Comparison of ENCODE assay signal across 19 mouse cellular contexts in the genomic region with DNA sequence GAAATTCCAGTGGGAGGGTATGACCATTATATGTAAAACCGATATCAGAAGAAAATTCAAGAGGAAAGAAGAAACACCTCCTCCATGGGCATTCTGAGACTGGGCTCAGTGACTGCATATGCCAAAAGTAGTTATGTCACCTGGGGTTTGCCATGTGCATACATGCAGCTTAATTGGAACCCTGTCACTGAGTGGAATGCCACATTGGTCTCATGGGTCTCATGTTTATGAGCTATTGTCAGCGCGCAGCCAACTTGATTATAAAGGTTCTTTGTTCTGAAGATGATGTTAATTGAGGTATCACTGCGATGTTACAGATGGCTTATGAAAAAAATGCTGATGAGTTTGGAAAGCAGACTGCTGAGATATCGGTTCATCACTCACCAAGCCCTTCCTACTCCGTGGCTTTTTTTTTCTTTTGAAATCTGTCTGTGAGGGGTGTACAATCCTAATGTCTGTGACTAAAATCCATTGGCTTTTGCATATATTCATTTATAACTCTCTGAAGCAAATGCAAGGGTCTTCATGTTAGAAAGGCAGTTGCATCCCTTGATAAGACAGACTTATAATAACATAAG. TPM values are rescaled to one million over a fixed set of nuclear protein-coding genes. Genes with fewer than 3 reads are reported as not detected.
DNase-seq lines count a peak whose midpoint lies in the region; ATAC-seq and TF ChIP-seq lines count a peak whose summit lies in the region.
"Had no signal": no experiment of that assay in that cellular context is flagged by ENCODE, and none has a peak within 500 bp of the region (broad histone marks: within the 10 kb centered on the region; RNA-seq: fewer than 3 reads in every experiment).

No protein-coding gene starts in this region.

- H3K9me3 ChIP-seq in forebrain, postnatal 0 days (ENCODE audit: low read length), result no peaks in the 10 kb centered on the region
- no peaks in the 10 kb centered on the region for H3K9me3 ChIP-seq in forebrain, embryonic 11.5 days (ENCODE audit: control insufficient read depth, low read length)
- no peaks in the 10 kb centered on the region for H3K9me3 ChIP-seq in hindbrain, embryonic 13.5 days
- no peaks in the 10 kb centered on the region for H3K9me3 ChIP-seq in midbrain, postnatal 0 days (ENCODE audit: low read length)
- H3K9me3 ChIP-seq: stomach, embryonic 15.5 days had no signal

- peak; percentile 34; the same call in 1 of the 2 replicates for ATAC-seq in forebrain, postnatal 0 days
- ATAC-seq in forebrain, embryonic 11.5 days (replicated peaks; ENCODE audit: low FRiP score), result no peak
- ATAC-seq in hindbrain, embryonic 13.5 days (ENCODE audit: low FRiP score), result peak; percentile 89
- ATAC-seq in midbrain, postnatal 0 days (ENCODE audit: low FRiP score), result no peak
- ATAC-seq in frontal cortex, adult (ENCODE audit: low TSS enrichment), result no peak
- ATAC-seq: lung, postnatal 0 days; Patski had no signal

- H3K4me1 ChIP-seq in forebrain, postnatal 0 days (ENCODE audit: insufficient read depth), result no peaks in the 10 kb centered on the region
- no peaks in the 10 kb centered on the region for H3K4me1 ChIP-seq in forebrain, embryonic 11.5 days (replicated peaks; ENCODE audit: control insufficient read depth, insufficient read depth, low read length)
- H3K4me1 ChIP-seq in hindbrain, embryonic 13.5 days (replicated peaks), result 0 out of 2 replicates have a peak, but pooled peaks cover 4% of the 10 kb centered on the region
- no peaks in the 10 kb centered on the region for H3K4me1 ChIP-seq in midbrain, postnatal 0 days (ENCODE audit: insufficient read depth, low read length)
- H3K4me1 ChIP-seq: stomach, embryonic 15.5 days had no signal

- no peak overlapping the region for H3K27ac ChIP-seq in forebrain, postnatal 0 days (ENCODE audit: low read depth, low read length)
- no peak overlapping the region for H3K27ac ChIP-seq in forebrain, embryonic 11.5 days (ENCODE audit: low read depth, low read length)
- no peak overlapping the region for H3K27ac ChIP-seq in hindbrain, embryonic 13.5 days
- no peak overlapping the region for H3K27ac ChIP-seq in midbrain, postnatal 0 days (ENCODE audit: low read depth, low read length)
- H3K27ac ChIP-seq: kidney, postnatal 0 days; stomach, embryonic 15.5 days had no signal

- H3K4me2 ChIP-seq in forebrain, postnatal 0 days (ENCODE audit: low read depth), result no peak overlapping the region
- H3K4me2 ChIP-seq in forebrain, embryonic 11.5 days (ENCODE audit: low read depth, low read length, severe bottlenecking), result no peak overlapping the region
- no peak overlapping the region for H3K4me2 ChIP-seq in hindbrain, embryonic 13.5 days
- H3K4me2 ChIP-seq in midbrain, postnatal 0 days (ENCODE audit: low read depth, low read length, poor library complexity, severe bottlenecking), result no peak overlapping the region
- H3K4me2 ChIP-seq: stomach, embryonic 15.5 days had no signal

- no peaks in the 10 kb centered on the region for H3K36me3 ChIP-seq in forebrain, postnatal 0 days (ENCODE audit: insufficient read depth)
- no peaks in the 10 kb centered on the region for H3K36me3 ChIP-seq in forebrain, embryonic 11.5 days (ENCODE audit: control insufficient read depth, insufficient read depth, low read length)
- no peaks in the 10 kb centered on the region for H3K36me3 ChIP-seq in hindbrain, embryonic 13.5 days
- H3K36me3 ChIP-seq in midbrain, postnatal 0 days (ENCODE audit: insufficient read depth, low read length), result no peaks in the 10 kb centered on the region
- H3K36me3 ChIP-seq: stomach, embryonic 15.5 days had no signal

- no peak overlapping the region for H3K4me3 ChIP-seq in forebrain, postnatal 0 days (ENCODE audit: low read depth, low read length)
- no peak overlapping the region for H3K4me3 ChIP-seq in forebrain, embryonic 11.5 days (ENCODE audit: low read depth, low read length)
- H3K4me3 ChIP-seq in hindbrain, embryonic 13.5 days, result no peak overlapping the region
- H3K4me3 ChIP-seq in midbrain, postnatal 0 days (ENCODE audit: low read depth, low read length), result no peak overlapping the region
- H3K4me3 ChIP-seq: stomach, embryonic 15.5 days had no signal

- no peaks in the 10 kb centered on the region for H3K27me3 ChIP-seq in forebrain, postnatal 0 days (ENCODE audit: insufficient read depth, low read length)
- H3K27me3 ChIP-seq in forebrain, embryonic 11.5 days (ENCODE audit: control insufficient read depth, insufficient read depth, low read length), result no peaks in the 10 kb centered on the region
- no peaks in the 10 kb centered on the region for H3K27me3 ChIP-seq in hindbrain, embryonic 13.5 days
- no peaks in the 10 kb centered on the region for H3K27me3 ChIP-seq in midbrain, postnatal 0 days (ENCODE audit: insufficient read depth, low read length)
- H3K27me3 ChIP-seq: Patski; stomach, embryonic 15.5 days had no signal

- TF ChIP-seq POLR2A in brain, embryonic 14.5 days (IDR thresholded peaks at IDR 0.05; ENCODE audit: borderline replicate concordance, extremely low read depth, insufficient read depth, insufficient read length, poor library complexity, severe bottlenecking), result no peak

- DNase-seq in forebrain, postnatal 0 days, result peak; percentile 3
- no peak for DNase-seq in forebrain, embryonic 11.5 days (ENCODE audit: low spot score)
- peak; percentile 67 for DNase-seq in brain, embryonic 14.5 days (ENCODE audit: low read depth)
- peak; percentile 74 for DNase-seq in midbrain, postnatal 0 days (ENCODE audit: low spot score)
- DNase-seq in layer of hippocampus, postnatal 10 days (ENCODE audit: low spot score in 2 of 2), result no peak
- no peak for DNase-seq in gastrocnemius, postnatal 4 days (ENCODE audit: low spot score in 2 of 2)
- DNase-seq: adrenal gland, postnatal 10 days; cerebellum, adult 11-12 months; gastrocnemius, postnatal 25 days; kidney, adult 11 months; liver; thymus, adult 2 months had no signal

- no peak overlapping the region for H3K9ac ChIP-seq in forebrain, postnatal 0 days
- H3K9ac ChIP-seq in forebrain, embryonic 11.5 days (ENCODE audit: low read length), result no peak overlapping the region
- no peak overlapping the region for H3K9ac ChIP-seq in hindbrain, embryonic 13.5 days
- no peak overlapping the region for H3K9ac ChIP-seq in midbrain, postnatal 0 days (replicated peaks; ENCODE audit: low read length, poor library complexity, severe bottlenecking)
- H3K9ac ChIP-seq: stomach, embryonic 15.5 days had no signal

- 57% methylated on average over 6 of the region's 6 CpGs for WGBS in forebrain, postnatal 0 days
- 87% methylated on average over 6 of the region's 6 CpGs for WGBS in forebrain, embryonic 11.5 days
- 54% methylated on average over 6 of the region's 6 CpGs for WGBS in hindbrain, embryonic 13.5 days
- 61% methylated on average over 6 of the region's 6 CpGs for WGBS in midbrain, postnatal 0 days

- no peak for TF ChIP-seq CTCF in forebrain, postnatal 0 days (IDR thresholded peaks at IDR 0.05; ENCODE audit: low read depth)
- no peak for TF ChIP-seq CTCF in brain, embryonic 14.5 days (IDR thresholded peaks at IDR 0.05; ENCODE audit: borderline replicate concordance, extremely low read depth, insufficient read depth, insufficient read length)
- TF ChIP-seq CTCF in midbrain, postnatal 0 days (IDR thresholded peaks at IDR 0.05), result no peak

RNA-seq across cellular contexts. Expression of gene Trp63, which starts 52.3 kb away (rescaled TPM):
- 0.14 and 0.23 TPM in 2 replicates for total RNA-seq in forebrain, postnatal 0 days (2014; rRNA removed)
- polyA plus RNA-seq in forebrain, postnatal 0 days (2015; fragmentation: Nextera tagmentation; extraction: Ambion mirVana), result 0.15 and 0.23 TPM in 2 replicates
- polyA plus RNA-seq in forebrain, embryonic 11.5 days (2014; fragmentation: Nextera tagmentation; extraction: Ambion mirVana), result 2.7 and 4.7 TPM in 2 replicates
- 1.9 and 2.2 TPM in 2 replicates for polyA plus RNA-seq in brain, embryonic 14.5 days (2012; rRNA removed)
- 0.18 and 0.21 TPM in 2 replicates for polyA plus RNA-seq in hindbrain, embryonic 13.5 days (2015; fragmentation: Nextera tagmentation; extraction: Ambion mirVana)
- 0.09 and 0.55 TPM in 2 replicates for total RNA-seq in midbrain, postnatal 0 days (2014; rRNA removed)
- 0.10 and 0.16 TPM in 2 replicates for polyA plus RNA-seq in midbrain, postnatal 0 days (2015; fragmentation: Nextera tagmentation; extraction: Ambion mirVana)
- 1 to 10 TPM; 1.5 to 1.7 TPM for total RNA-seq in layer of hippocampus, postnatal 10 days (2021)
- 10 to 100 TPM; 10.6 to 11.2 TPM for total RNA-seq in gastrocnemius, postnatal 4 days (2021)
- total RNA-seq: hematopoietic stem cell, adult 5-6 weeks had no signal

Comparison
In these comparisons a context has a peak if more than half of its experiments do, and no peak if none do; other contexts are left out.
1. ATAC-seq: peak in forebrain, postnatal 0 days (single experiment) and hindbrain, embryonic 13.5 days (single experiment); none in forebrain, embryonic 11.5 days (single experiment), midbrain, postnatal 0 days (single experiment) and frontal cortex, adult (single experiment).
2. DNase-seq: peak in forebrain, postnatal 0 days (single experiment), brain, embryonic 14.5 days (single experiment) and midbrain, postnatal 0 days (single experiment); none in forebrain, embryonic 11.5 days (single experiment), layer of hippocampus, postnatal 10 days (0 of 2) and gastrocnemius, postnatal 4 days (0 of 2).